Mouse (Mus musculus) embryo, embryonic 10.5 days (tissue): ENCODE results near the gene Rab10.
"Not testable (repeated sequence)": the region's sequence is repeated elsewhere in the genome, so short reads cannot be mapped to it uniquely, and the experiment has no call there.

Source experiments
- DNase-seq: peaks from one replicate; pipeline ENCODE4 v3.0.0-alpha.2; 2015; ENCODE audit warnings: low spot score

The Rab10 gene

DNA sequence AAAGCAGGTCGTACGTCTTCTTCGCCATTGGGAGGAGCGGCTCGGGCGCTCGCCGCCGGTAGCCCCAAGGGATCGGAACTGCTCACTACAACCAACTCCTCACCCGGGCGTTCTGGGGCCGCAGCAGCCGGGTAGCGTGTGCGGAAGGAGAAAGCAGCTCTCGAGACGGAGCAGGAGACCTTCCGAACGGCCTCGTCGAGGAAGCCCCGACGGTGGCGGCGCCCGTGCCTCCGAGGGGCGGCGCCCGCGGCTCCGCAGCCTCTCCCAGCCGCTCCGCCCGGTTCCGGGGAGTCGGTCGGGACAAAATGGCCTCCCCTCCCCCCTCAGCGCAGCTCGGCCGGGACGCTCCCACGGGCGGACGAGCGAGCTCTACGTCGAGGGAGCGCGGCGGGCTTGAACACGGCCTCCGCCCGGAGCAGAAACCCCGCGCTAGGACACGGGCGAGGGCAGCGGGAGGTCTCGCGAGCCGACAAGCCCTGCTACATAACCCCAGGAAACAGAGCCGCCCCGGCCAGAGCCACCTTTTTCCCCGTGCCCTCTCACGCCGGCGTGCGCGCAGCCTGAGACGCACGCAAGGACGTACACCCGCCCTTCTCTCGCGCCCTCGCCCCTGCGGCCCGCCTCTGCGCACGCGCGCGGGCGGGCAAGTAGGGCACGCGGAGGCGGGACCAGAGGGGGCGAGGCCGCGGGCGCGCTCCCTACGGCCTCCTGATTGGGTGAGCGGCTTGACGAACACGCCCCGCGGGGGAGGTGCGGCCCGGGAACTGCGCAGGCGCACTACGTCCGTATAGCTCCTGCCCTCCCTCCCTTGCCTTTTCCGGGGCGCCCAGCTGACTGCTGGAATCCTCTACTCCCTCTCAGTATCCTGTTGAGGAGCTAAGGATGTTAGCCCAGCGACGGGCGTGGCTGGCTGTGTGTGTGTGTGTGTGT is at the start of gene Rab10:
Gene Rab10, minus strand, starts transcription at position 579 of the 930 bp plus-strand sequence.
- peak; percentile 97 for DNase-seq

DNA sequence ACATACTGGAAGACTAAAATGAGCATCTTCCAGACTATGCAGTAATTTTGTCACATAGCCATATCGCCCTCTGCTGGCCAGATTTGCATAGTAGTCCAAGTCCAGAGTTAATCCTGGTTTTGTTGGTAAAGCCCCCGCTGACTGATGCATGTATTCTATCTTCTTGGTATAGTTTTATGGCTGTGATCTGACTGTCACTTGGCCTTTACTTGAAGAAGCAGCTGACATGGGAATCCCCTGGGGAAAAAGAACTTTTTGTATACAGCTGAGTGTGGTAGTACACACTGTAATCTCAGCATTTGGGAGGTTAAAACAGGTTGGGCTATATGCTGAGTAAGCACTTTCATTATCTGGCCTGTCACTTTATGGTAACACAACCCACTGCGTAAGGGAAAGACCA is 49.5 kb upstream of the Rab10 start:
- DNase-seq: peak; percentile 82

DNA sequence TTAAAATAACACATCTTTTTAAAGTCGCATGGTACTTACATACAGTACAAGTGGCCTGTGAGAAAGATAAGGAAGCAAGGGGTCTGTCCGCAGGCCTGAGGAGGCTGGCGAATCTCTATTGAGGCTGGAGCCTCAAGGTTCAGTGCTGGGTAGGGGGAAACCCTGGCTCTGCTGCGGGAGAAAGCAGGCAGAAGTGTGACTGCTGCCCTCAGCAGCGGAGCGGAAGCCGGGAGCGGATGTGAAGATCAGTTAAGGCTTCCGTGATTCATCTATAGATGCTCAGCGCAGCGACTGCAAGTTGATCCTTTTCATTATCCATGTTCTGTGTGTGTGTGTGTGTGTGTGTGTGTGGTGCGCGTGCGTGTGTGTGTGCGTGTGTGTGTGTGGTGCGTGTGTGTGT is 47.1 kb upstream of the Rab10 start:
- DNase-seq: no peak

DNA sequence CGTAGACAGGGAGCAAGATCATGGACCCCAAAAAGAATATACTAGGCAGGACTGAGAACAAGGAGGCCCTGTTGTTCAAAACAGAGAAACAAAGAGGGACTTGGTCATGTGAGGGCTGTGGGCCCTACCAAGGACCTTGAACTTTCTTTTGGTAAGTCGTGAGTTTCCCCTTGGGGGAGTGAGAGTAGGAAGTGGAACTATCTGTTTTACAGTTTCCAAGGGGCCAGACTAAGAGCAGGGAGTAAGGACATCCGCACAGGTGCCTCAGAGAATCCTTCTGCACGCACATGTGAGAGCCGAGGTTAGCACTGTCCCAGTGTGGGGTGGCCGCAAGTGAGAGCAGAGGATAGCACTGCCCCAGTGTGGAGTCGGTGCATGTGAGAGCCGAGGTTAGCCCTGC is 45.3 kb upstream of the Rab10 start:
- no peak for DNase-seq

DNA sequence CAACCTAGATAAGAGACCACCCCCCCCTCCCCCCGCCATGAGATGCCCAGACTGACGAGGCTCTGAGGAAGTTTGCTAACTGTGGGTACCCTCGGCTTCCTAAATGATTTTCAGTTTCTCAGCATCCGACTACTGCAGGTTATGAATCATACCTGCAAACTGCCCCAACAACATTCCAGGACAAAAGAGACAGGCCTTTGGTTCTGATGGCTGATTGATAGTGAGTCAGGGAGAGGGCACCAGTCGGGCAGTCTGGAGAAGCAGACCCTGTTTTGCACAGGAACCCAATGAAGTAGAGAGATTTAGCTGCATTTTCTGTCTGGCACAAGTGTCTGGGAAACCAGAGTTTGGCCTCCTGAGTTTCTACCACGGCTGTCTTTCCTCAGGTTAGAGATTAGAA is 42.4 kb upstream of the Rab10 start:
- no peak for DNase-seq

DNA sequence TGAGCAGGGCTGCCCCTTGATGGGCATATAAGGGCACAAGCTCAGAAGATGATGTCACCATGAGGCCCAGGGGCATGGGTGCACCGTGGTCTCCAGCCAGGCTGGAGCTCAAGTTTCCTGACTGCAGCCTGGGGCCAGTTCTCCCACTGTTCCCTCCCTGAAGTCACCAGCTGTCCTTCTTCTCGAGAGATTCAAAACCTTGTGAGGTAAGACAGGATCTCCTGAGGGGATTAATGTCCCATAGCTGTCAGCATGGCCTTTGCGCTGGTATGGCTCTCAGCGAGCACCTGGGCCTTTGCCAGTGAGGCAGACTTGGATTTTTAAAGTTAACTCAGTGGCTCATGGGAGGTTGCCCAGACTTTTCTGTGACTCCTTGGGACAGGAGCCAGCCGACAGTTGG is 40.4 kb upstream of the Rab10 start:
- DNase-seq: no peak

DNA sequence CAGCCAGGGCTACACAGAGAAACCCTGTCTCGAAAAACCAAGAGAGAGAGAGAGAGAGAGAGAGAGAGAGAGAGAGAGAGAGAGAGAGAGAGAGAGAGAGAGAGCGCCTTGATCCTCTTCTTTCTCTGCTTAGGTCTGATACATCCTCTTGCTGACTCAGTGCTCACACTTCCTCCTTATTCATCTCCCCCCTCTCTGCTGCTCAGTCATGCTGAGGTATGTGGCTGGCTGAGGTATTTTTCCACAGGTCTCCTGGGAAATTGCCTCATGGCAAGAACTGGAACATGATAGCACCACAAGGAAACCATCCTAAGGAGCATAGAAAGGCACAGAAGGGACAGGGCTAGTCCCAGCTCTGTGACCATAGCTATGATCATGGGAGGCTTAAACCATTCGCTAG is 39.6 kb upstream of the Rab10 start:
- no peak for DNase-seq

DNA sequence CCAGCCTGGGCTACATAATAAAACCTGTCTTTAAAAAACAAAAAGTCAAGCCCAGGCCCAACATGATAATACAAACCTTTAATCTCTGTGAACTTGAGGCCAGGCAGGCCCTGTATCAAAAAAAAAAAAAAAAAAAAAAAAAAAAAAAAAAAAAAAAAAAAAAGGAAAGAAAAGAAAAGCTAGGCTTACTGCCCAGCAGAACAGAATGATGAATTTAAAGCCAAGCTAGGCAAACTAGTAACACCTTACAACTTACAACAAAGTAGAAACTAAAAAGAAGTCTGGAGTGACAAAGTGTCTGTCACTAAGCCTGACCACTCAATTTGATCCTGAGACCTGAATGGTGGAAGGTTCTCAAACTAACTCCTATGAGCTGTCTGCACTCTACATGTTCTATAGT is 37.9 kb upstream of the Rab10 start:
- no peak for DNase-seq

DNA sequence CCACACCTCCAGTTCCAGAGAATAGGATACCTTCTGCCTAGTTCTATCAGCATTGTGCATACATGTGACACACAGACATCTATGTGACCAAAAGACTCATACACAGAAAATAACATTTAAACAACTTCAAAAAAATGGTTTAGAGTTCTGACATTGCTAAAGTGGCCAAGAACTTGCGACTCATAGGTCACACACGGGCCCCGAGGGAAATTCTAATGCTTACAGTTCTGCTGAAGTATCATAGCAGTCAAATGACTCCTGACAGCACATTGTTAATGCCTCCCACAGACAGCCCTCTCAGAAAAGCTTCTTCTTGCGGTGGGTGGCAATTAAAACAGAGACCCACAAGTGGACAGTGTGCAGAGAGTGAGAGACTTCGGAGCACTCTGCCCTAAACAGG is 35.3 kb upstream of the Rab10 start:
- DNase-seq: no peak

DNA sequence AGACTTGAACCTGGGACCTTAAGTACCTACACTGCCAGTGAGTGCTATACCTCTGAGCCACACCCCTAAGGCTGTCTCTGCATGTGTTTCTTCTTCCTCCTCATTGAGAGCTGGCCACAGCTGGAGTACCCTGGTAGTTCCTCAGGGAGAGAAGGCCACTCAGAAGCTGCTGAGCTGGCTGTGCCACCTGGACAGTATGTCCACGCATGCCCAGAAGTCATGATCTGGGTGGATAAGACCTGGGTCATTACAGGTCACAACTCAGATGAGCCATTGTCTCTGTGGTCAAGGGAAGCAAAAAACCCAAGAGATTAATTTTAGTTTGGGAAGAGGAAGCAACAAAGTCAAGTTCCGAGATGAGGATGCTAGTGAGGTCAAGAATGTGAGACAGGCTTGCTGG is 34.4 kb upstream of the Rab10 start:
- DNase-seq: no peak

DNA sequence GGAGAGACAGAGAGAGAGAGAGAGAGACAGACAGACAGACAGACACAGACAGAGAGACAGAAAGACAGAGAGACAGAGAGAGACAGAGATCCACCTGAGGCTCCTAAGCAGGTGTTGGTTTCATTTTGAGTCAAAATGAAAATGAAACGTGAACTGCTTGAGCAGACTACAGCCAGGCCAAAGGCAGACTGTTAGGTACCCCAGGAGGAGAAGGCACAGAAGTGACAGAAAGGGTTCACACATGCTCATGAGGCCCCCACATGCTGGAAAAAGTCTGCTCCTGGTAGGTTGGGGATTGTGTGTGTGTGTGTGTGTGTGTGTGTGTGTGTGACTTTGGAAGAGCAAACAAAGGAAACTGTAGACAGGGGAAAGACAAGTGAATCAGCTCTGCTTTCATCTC is 29.2 kb upstream of the Rab10 start:
- DNase-seq: no peak

DNA sequence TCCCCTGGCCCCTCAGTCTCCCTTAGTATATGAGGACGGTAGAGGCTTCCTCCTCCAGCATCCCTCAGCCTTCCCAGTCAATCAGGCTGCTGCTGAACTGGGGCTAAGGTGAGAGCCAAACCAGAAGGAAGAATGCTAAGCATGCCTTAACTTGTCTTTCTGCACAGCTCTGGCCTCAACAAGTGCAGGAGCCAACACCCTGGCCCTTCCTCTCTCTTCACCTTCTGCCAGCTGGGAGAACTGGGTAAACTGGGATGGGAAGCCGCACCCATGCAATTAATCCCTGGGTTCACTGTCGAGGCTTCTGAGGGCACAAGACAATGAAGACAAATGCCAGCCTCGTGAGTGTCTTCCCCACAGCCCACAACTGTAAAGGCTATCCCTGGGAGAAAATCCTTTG is 19.9 kb upstream of the Rab10 start:
- DNase-seq: no peak

DNA sequence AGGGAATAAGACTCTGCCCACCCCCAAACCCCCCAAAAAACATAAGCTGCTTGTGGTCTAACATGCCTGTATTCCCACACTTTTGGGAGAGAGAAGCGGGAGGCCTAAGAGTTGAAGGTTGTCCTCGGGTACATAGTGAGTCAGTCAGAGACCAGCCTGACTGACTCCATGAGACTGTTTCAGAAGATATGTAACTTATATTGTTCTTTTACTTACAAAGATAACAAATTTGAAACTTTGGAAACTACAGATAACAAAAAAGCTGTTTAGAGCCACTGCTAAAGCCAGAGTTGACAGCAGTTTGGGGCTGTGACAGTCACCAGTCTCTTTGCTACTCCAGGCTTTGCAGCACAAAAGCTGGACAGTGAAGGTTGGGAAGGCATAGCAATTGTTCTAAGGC is 15.5 kb upstream of the Rab10 start:
- no peak for DNase-seq

DNA sequence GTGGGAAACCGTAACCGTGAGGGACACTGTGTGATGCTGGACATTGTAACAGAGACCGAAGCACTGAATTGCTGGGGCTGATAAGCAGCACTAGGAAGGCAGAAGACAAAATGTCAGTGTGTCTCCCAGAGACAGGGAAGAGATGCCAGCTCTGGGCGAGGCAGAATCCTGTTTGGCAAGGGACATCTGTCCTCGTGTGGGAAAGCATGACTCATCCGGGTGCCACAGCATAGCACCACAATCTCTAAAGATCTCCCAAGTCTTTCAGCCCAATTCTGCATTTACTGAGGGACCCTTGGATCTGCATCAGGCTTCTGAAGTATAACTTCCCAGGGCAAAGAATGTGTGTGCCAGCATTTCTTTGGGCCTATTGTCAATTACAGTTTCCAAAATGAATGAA is 13.5 kb upstream of the Rab10 start:
- DNase-seq: no peak

DNA sequence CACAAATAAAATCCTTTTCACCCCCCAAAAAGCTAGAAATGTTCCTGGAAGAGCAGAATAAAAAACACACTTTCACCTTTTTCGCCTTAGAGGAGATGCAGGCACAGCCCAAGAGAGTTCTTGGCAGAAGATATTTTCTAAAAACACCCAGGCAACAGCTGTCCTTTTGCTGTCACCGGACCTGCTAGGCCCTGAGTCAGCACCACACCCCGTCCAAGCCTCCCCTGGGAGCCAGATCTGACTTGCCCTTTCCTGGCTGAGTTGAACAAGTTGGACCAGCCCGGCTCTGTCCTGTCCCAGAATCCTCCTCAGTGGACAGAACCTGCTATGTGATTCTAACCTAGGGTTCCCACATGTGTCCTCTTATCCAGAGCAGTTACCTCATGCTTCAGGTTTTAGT is 9.6 kb upstream of the Rab10 start:
- DNase-seq: no peak

DNA sequence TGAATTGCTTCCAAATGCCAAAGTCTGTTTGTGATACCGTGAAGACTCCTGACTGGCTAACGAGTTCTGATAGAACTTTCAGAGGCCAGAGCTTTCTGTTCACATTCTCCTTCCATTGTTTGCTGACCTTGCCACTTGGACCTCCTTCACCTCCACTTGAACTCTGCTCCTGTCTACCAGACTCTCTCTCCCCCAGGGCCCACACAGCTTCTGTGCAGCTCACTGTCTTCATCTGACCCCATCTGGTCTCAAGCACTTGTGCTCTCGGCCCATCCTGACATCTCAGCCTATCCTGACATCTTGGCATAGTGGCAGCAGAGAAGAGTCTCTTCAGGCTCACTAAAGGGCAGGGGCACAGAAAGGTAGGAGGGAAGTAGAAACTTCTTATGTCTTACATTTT is 7.2 kb upstream of the Rab10 start:
- DNase-seq: no peak

DNA sequence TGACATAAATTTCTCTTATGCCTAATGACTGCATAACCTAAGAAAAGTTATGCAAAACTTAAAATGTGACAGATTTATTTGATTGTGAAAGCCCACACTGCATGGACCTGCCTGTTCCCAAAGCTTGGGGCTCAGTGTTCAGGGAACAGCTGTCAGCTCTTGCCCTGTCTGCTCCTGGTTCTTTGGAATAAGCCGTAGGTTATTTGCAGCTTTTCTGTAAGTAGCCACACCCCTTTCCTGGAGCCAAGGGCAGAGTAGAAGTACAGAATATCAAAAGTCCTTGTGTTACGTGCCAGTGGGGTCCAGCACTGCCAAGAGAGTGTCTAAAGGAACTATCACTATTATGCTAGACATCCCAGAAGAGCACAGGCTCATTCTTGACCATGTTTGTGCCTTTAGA is 6.3 kb upstream of the Rab10 start:
- DNase-seq: no peak

DNA sequence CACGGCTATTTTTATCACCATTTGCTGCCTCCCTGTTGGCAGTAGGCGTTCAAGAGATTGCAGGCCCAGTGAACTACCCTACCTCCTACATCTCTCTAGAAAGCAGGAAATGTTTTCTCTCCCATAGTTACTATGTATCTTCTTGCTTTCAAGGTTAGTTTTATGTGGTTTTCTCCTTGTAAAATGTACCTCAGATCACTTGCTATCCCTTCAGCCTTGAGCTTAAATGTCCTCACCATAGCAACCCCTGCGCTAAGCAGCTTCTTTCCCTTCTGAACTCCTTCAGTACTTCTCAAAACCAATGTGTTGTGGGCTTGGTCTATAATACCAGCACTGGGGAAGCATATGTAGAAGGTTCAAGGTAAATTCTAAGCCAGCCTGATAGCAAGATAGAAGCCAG is 3.1 kb upstream of the Rab10 start:
- DNase-seq: no peak

DNA sequence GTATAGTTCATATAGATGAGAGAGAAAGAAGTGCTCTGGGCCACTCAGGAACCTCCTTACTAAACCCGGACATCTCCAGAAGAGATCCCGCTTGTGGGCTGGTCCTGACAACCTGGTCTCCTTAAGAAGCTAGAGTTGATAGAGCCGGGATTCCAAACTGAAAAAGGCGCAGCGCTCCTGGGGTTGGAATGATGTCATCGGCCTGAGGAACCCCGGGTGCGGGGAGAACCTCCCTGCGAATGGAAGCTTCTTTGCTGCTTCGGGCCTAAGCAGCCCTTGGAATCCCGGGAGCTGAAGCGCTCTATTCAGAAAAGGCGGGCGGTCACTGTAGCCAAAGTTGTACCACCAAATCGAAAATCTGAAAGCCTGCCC is 538 bp upstream of the Rab10 start:
- DNase-seq: no peak

DNA sequence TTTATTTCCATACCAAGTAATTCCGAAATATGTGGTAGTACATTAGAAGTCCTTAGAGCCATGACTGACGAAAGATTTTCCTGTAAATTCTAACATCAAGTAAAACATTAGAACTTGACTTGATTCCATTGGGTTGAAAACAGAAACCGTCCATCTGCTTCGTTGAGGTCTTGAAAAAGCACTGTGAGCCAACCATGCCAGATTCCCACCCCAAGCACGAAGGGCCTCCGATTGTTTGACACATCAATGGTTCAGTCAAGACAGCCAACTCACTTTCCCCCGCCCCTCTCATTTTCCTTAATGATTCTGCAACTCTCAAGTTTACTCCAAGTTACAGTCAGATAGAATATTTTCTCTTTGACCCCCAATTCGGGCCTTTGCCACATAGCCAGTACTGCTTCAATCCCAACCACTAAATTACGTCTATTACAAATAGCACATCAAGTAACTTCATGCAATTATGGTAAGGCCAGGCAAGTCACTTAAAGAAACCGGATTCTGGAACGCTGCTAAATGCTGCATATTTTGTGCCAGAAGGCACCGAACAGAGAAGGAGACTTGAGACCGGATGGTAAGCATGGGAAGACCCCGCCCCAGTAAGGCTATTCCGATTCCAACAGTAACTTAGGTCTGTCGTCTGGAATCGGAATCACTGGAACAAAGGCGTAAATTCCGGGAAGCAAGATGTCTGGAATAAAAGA is 1.1 kb downstream of the Rab10 start:
- DNase-seq: peak; percentile 60

DNA sequence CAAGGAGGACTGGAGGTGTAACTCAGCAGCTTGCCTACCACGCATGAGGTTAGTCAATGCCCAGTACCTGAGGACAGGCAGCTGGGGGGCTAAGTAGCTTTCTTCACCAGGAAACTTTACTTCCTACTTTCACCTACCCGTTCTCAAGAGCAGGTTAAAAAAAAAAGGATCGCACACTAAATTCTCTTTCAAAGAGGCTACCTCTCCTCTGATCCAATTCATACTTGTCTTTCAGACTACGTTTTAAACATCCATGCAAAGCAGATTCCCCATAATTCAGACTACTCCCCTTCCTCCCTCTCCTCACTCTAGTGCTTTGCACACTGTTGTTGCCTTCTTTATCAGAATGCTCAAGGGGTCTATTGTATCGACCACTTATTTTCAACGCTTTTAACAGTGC is 2.2 kb downstream of the Rab10 start:
- no peak for DNase-seq

DNA sequence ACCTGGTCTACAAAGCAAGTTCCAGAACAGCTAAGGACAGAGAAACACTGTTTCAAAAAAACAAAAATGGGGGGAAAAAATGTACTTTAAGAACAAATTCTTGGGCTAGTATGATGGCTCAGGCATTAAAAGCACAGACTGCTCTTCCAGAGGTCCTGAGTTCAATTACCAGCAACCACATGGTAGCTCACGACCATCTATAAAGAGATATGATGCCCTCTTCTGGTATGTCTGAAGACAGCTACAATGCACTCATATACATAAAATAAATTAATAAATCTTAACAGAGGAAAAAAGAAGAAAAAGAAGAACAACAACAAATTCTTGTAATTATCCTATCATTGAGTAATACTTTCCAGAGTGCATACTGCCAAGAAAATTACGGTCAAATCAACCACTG is 4.5 kb downstream of the Rab10 start:
- DNase-seq: no peak

DNA sequence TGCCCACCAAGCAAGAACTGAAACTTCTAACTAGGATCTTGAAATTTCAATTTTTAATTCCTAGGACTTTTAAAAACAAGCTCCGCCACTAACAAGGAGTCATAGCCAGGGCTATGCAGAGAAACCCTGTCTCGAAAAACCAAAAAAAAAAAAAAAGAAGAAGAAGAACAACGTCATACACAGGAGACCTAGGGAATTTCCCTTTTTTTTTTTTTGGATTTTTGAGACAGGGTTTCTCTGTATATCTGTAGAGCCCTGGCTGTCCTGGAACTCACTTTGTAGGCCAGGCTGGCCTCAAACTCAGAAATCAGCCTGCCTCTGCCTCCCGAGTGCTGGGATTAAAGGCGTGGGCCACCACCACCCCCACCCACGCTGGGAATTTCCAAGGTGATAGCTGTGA is 12.1 kb downstream of the Rab10 start:
- not testable (repeated sequence) for DNase-seq

DNA sequence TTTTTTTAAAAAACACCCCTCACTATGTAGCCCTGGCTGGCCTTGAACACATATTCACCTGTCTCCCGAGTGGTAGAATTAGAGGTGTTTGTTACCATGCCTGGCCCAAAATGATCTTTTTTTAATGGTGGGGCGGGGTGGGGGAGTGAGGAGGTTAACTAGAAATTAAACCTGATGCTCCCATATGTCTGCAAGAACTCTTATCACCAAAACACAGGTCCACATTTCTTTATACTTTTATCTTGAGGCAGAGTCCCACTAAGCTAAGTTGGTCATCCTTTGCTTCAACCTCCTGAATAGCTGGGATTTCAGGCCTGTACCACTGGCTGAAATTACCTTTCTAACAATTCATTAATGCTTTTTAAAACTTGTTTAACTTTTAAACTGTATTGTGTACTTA is 13.7 kb downstream of the Rab10 start:
- DNase-seq: no peak
